Mouse (Mus musculus): ENCODE data around the gene Grk1.
A peak's percentile ranks its signal among the peaks of the same experiment; 100 is the strongest.

Gene Grk1

GRCm38 (mm10) chr8:13428156-13428555, 23.3 kb downstream of the Grk1 start:
- no peak for DNase-seq (ENCODE audit: low spot score in 2 of 2)

- DNase-seq (ENCODE audit: low spot score in 2 of 2): no peak
These were observed 25.5 kb downstream of the Grk1 start for GRCm38 (mm10) chr8:13430412-13430811.

GRCm38 (mm10) chr8:13430866-13431265, 26.0 kb downstream of the Grk1 start:
- DNase-seq (ENCODE audit: low spot score in 2 of 2): no peak

DNA sequence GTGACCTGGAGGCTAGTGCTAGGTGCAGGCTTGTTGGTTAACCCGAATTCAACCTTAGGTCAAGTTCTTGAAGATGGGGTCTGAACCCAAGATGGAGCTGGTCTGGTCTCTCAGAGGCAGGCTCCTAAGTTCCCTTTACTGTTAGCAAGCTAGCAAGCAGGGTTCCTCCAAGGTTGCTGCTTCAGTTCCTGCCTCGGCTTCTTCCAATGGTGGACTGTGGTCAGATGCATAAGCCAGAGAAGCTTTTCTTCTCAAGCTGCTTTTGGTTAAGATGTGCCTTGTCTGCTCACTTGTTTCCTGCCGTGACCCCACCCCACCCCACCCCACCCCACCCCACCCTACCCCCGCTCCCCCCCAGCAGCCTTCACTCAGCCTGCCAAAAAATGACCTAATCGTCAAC, 28.2 kb downstream of the Grk1 start:
- no peak for DNase-seq (ENCODE audit: low spot score in 2 of 2)

GRCm38 (mm10) chr8:13434889-13435288, 30.0 kb downstream of the Grk1 start, which contains the start of gene Tmem255b:
Gene Tmem255b, plus strand, starts transcription at chr8:13435189.
- DNase-seq (ENCODE audit: low spot score in 2 of 2): no peak

DNA sequence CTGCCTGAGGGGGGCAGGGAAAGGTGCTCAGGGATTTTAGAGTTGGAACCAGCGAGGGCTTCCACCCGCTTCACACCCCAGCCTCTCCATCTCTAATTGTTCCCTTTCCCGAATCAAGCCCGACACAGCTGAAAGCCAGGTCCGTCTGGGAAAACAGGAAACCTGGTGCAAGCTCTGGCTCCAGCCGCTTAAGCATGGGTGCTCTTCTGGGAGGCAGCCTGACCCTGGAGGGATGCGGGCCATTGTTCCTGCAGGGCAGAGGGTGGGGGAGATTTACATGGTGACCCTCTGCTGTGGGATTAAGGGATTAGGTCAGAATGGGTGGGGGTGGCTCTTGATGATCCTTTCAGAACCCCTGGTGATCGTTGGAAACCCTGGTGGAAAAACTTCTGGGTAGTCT, 31.2 kb downstream of the Grk1 start:
- no peak for DNase-seq (ENCODE audit: low spot score in 2 of 2)

DNA sequence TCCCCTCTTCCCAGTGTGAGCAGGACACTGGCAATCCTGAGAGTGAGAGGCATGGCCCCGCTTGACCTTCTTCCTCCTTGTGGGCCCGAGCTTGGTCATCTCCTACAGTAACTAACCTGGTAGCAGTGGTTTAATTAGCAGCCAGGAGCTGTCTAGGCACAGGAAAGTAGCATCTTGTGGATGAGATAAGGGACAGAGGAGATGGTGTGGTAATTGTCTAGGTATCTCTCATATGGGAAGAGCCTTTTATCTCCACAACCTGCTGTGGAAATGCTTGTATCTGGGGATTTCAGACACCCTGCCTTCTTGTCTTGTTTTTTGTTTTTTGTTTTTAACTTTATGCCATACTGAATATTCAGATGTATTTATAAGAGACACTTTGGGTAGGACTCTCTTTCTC, 32.6 kb downstream of the Grk1 start:
- no peak for DNase-seq (ENCODE audit: low spot score in 2 of 2)

DNA sequence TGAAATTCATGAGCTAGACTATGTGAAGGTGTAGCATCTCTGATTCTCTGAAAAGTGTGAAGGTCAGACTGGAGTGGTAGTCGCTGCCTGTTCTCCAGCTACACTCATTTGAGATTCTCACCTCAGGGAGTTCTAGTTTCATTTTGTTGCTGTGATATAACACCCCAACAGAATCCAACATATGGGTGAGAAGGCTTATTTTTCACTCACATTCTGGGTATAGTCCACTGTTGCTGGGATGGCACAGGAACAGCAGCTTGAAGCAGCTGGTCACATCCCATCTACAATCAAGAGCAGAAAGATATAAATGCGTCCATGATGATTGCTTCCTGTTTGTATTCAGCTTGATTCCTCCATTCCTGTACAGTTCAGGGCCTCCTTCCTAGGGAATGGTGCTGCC, 37.3 kb downstream of the Grk1 start:
- no peak for DNase-seq (ENCODE audit: low spot score in 2 of 2)

GRCm38 (mm10) chr8:13446456-13446855, 41.6 kb downstream of the Grk1 start:
- no peak for DNase-seq (ENCODE audit: low spot score in 2 of 2)

GRCm38 (mm10) chr8:13448145-13448544, 43.3 kb downstream of the Grk1 start:
- no peak for DNase-seq (ENCODE audit: low spot score in 2 of 2)

- DNase-seq (ENCODE audit: low spot score in 2 of 2): no peak
These were observed 46.9 kb downstream of the Grk1 start for GRCm38 (mm10) chr8:13451747-13452277.

DNA sequence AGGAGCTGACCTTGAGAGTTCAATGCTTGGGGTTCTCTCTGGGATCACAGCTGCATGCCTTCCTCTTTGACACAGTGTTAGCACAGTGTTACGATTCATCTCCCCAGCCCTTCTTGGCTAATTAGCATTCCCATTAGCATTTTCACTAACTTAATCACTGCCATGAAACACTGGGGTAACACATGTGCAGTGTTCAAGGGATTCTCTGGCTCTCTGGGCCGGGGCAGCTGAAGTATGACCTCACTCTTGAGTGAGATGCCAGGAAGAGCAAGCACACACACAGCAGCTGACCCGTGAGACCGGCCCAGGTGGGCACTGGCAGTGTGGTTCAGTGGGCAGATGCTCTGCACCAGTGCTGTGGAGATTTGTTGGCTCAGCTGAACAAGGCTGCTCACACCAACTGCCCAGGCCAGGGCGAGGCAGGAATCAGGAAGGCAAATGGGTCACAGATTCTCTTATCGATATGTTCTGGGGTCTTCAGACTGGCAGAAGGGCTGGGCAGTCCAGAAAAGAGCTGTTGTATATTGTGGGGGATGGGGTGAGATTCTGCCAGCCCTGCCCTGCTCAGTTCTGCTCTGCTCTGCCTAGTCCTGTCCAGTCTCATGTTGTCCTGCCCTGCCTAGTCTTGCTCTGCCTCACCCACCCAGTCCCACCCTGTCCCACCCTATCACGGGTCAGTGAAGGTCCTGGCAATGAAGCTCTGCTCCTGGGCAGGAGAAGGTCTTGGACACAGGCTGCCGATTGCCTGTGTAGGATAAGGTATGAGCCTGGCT, 49.6 kb downstream of the Grk1 start:
- DNase-seq (ENCODE audit: low spot score in 2 of 2): no peak

GRCm38 (mm10) chr8:13455295-13455694, 50.4 kb downstream of the Grk1 start:
- DNase-seq (ENCODE audit: low spot score in 2 of 2): peak; percentile 32 to 55

GRCm38 (mm10) chr8:13459431-13459830, 54.5 kb downstream of the Grk1 start:
- DNase-seq (ENCODE audit: low spot score in 2 of 2): no peak

DNA sequence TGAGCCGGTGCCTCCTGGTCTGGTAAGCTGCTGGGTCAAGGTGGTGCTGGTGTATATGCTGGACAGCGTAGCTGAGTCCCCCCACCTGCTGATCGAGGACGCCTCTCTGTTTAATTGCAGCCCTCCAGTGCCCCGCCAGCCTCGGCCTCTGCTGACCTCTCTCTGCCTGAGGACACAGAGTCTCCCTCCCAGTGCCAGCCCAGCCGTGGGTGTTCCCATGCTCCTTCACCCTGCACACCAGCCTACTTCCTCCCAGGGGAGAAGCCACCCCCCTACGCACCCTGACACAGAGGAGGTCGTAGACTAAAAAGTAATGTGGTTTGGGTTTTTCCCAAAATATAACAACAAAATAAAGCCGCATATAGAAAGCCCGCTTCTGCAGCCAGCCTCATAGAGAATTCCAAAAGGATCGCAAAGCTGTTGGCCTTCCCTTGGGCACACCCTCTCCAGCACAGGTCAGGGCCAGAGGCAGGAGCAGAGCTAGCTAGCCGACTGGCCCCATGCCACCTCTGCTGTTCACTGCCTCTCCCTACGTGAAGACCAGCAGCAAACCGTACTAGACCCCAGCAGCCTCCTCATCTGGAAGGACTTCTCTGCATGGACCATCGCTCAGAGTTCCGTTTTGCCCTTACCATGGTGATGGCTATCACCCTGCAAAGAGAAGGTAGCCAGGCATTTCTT, 56.3 kb downstream of the Grk1 start:
- DNase-seq (ENCODE audit: low spot score in 2 of 2): no peak

- DNase-seq (ENCODE audit: low spot score in 2 of 2): peak; percentile 54 to 67
These were observed 57.0 kb downstream of the Grk1 start for GRCm38 (mm10) chr8:13461843-13462242.

DNA sequence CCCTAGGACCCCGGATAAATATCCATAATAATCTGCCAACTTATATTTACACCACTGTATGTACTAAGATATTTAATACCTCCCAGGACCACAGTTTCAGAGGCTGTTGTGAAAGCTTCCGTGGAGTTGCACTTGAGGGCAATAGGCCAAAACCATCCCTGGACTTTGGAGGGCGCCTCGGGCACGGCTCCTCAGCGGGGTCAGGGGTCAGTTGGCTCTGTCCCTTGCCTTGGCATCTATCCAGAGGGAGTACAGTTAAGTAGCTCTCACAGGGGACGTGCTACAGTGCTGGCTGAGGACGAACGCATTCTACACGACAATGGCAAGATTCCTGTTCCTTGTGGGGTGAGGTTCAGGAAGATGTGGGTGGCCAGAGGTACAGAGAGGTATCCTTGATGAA, 57.5 kb downstream of the Grk1 start:
- no peak for DNase-seq (ENCODE audit: low spot score in 2 of 2)

- no peak for DNase-seq (ENCODE audit: low spot score in 2 of 2)
These were observed 60.4 kb downstream of the Grk1 start for GRCm38 (mm10) chr8:13465324-13465723.

DNA sequence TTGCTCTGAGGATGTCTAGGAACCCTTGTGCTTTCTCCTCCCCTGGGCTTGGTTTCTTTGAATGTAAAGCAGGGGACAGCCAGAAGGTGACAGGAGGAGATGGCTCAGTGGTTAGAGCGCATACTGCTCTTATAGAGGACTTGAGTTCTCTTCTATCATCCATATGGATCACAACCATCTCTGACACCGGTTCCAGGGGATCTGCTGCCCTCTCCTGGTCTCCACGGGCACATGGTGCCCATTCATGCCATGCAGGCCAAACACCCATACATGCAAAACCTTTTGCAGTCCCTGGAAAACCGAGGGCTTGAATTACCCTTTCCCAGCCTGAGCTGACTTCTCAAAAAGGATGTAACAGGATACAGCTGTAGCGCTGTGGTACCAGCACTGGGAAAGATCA, 62.1 kb downstream of the Grk1 start:
- DNase-seq (ENCODE audit: low spot score in 2 of 2): no peak

DNA sequence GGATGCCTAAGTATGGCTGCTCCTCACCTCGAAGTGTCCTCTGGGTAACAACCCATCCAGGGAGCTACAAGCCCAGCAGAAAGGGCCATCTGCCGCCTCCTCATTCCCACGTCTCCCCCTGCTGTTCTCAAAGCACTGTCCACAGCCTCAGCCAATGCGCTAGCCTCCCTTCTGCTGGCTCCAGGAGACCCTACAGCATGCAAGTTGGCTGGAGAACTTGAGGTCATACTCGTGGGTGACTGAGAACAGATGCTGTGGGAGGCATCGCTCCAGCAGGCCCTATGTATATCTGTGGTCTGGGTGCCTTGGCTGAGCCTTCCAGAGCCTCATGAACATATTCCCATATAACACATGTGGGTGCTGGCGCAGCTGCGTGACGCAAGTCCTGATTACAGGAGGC, 63.9 kb downstream of the Grk1 start:
- DNase-seq (ENCODE audit: low spot score in 2 of 2): no peak

- DNase-seq (ENCODE audit: low spot score in 2 of 2): no peak
These were observed 66.6 kb downstream of the Grk1 start for GRCm38 (mm10) chr8:13471484-13471883.
